Mouse (Mus musculus) bone marrow macrophage, adult 2 months (primary cell): ENCODE measurements around the gene Ccdc142.

Experiments used
- CTCF ChIP-seq: IDR thresholded peaks from 2 replicates; pipeline ENCODE4 v1.5.1; 2012; ENCODE audit warnings: low read depth, mild to moderate bottlenecking, low read length, moderate library complexity
- POLR2A ChIP-seq: IDR thresholded peaks from 2 replicates; pipeline ENCODE4 v1.6.1; 2012; ENCODE audit warnings: mild to moderate bottlenecking, low read depth, low read length, borderline replicate concordance

DNA sequence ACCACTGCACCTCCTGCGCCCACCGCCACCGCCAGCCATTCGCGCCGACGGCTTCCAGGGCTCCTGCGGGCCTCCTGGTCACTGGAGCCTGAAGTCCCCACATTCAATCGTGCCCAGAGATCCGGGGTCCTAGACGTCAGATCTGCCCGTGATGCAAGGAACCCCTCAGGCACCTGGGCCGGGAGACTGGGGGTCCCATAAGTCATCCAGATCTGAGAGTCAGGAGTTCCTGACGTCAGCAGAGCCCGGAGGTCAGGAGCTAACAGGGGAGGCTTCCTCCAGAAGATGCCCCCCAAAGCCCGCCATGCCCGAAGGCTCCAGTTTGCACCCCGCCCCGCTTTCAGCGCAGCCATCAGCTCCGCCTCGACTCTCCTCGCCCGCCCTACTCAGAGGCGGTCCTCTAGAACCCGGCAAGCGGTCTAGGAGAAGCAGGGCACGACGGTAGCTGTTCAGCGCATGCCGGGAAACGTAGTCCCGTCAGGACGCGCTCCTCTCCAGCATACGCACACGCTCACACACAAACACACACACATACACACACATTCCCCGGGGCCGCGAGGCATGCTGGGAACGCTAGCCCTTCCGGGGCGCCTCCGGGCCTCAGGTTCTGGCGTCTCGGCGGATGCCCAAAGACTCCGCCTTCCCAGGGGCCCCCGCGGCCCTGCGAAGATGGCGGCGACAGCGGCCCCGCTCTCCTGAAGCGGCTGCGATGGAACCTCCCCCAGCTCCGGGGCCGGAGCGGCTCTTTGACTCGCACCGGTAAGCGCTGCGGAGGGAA, 47.1 kb upstream of the Ccdc142 start, which contains the start of gene Aup1:
- TF ChIP-seq CTCF (no peak), POLR2A (no peak)
